Mouse (Mus musculus) heart, adult 2 months (tissue): Measurements from ENCODE around the gene Egr4.

Source experiments
- CTCF ChIP-seq: fragments of 200-600 bp; IDR thresholded peaks from 2 replicates; pipeline ENCODE4 v1.8.1; 2022; ENCODE audit warnings: antibody characterized with exemption, mild to moderate bottlenecking, moderate library complexity
- EP300 ChIP-seq: fragments of 200-500 bp; IDR thresholded peaks from 2 replicates; pipeline ENCODE4 v1.6.1; 2011; ENCODE audit warnings: low read depth, low read length, control low read depth; ENCODE audit not compliant: insufficient read depth
- POLR2A ChIP-seq: fragments of 200-500 bp; IDR thresholded peaks from 2 replicates; pipeline ENCODE4 v1.6.1; 2011; ENCODE audit warnings: mild to moderate bottlenecking, low read depth, low read length, control low read depth; ENCODE audit not compliant: insufficient read depth

- TF ChIP-seq EP300 (no peak), CTCF (no peak), POLR2A (no peak)
Measured at GRCm38 (mm10) chr6:85485738-85486137, 27.7 kb downstream of the Egr4 start.
